Mouse (Mus musculus): ENCODE data around the gene Nrxn2. TPM values are rescaled to one million over a fixed set of nuclear protein-coding genes. Genes with fewer than 3 reads are reported as not detected.
A peak's percentile ranks its signal among the peaks of the same experiment; 100 is the strongest.

Gene Nrxn2
- polyA plus RNA-seq, 1 experiment from 2014 or later: 1.4 TPM

GRCm38 (mm10) chr19:6375423-6376254 is 42.9 kb upstream of the Nrxn2 start:
- 91% methylated on average over 37 of the region's 42 CpGs for WGBS
- Histone ChIP-seq H3K4me2 (replicated peaks; ENCODE audit: low read depth) (no peak overlapping the region), H3K27me3 (replicated peaks; ENCODE audit: control insufficient read depth, insufficient read depth, low read length) (no peaks in the 10 kb centered on the region), H3K9me3 (ENCODE audit: control insufficient read depth) (no peaks in the 10 kb centered on the region), H3K27ac (ENCODE audit: low read depth, low read length) (no peak overlapping the region; the same call in 1 of the 2 replicates), H3K4me3 (ENCODE audit: low read depth, low read length) (no peak overlapping the region), H3K36me3 (ENCODE audit: control insufficient read depth, insufficient read depth) (peaks cover 86% of the 10 kb centered on the region), H3K4me1 (replicated peaks; ENCODE audit: control insufficient read depth, insufficient read depth, low read length) (no peaks in the 10 kb centered on the region), H3K9ac (ENCODE audit: low read depth, low read length) (no peak overlapping the region)
- no peak for ATAC-seq
- TF ChIP-seq CTCF (IDR thresholded peaks at IDR 0.05; ENCODE audit: low read depth): no peak

GRCm38 (mm10) chr19:6376255-6376564 is 42.3 kb upstream of the Nrxn2 start:
- Histone ChIP-seq H3K27ac (ENCODE audit: low read depth, low read length) (no peak overlapping the region), H3K9ac (ENCODE audit: low read depth, low read length) (no peak overlapping the region), H3K4me1 (replicated peaks; ENCODE audit: control insufficient read depth, insufficient read depth, low read length) (no peaks in the 10 kb centered on the region), H3K9me3 (ENCODE audit: control insufficient read depth) (no peaks in the 10 kb centered on the region), H3K36me3 (ENCODE audit: control insufficient read depth, insufficient read depth) (peaks cover 80% of the 10 kb centered on the region), H3K4me2 (replicated peaks; ENCODE audit: low read depth) (no peak overlapping the region), H3K27me3 (replicated peaks; ENCODE audit: control insufficient read depth, insufficient read depth, low read length) (no peaks in the 10 kb centered on the region), H3K4me3 (ENCODE audit: low read depth, low read length) (no peak overlapping the region)
- 72% methylated on average over 14 of the region's 14 CpGs for WGBS
- peak; percentile 80 for TF ChIP-seq CTCF (IDR thresholded peaks at IDR 0.05; ENCODE audit: low read depth)
- ATAC-seq: 0 out of 2 replicates have a peak, but pooled peaks have one; percentile 17

- Histone ChIP-seq H3K27ac (ENCODE audit: low read depth, low read length) (no peak overlapping the region), H3K4me3 (ENCODE audit: low read depth, low read length) (no peak overlapping the region), H3K4me1 (replicated peaks; ENCODE audit: control insufficient read depth, insufficient read depth, low read length) (no peaks in the 10 kb centered on the region), H3K9me3 (ENCODE audit: control insufficient read depth) (no peaks in the 10 kb centered on the region), H3K9ac (ENCODE audit: low read depth, low read length) (no peak overlapping the region), H3K27me3 (replicated peaks; ENCODE audit: control insufficient read depth, insufficient read depth, low read length) (no peaks in the 10 kb centered on the region), H3K36me3 (ENCODE audit: control insufficient read depth, insufficient read depth) (peaks cover 76% of the 10 kb centered on the region), H3K4me2 (replicated peaks; ENCODE audit: low read depth) (no peak overlapping the region)
- no peak for ATAC-seq
- no peak for TF ChIP-seq CTCF (IDR thresholded peaks at IDR 0.05; ENCODE audit: low read depth)
- WGBS: 69% methylated on average over 2 of the region's 2 CpGs
Observed at GRCm38 (mm10) chr19:6376643-6377042, 41.9 kb upstream of the Nrxn2 start.

GRCm38 (mm10) chr19:6377327-6378040 is 41.0 kb upstream of the Nrxn2 start:
- no peaks in the 10 kb centered on the region for H3K27me3 ChIP-seq (replicated peaks; ENCODE audit: control insufficient read depth, insufficient read depth, low read length)

GRCm38 (mm10) chr19:6380411-6381166 is 37.9 kb upstream of the Nrxn2 start:
- Histone ChIP-seq H3K36me3 (ENCODE audit: control insufficient read depth, insufficient read depth) (peaks cover 39% of the 10 kb centered on the region), H3K27me3 (replicated peaks; ENCODE audit: control insufficient read depth, insufficient read depth, low read length) (no peaks in the 10 kb centered on the region), H3K4me3 (ENCODE audit: low read depth, low read length) (no peak overlapping the region), H3K4me2 (replicated peaks; ENCODE audit: low read depth) (no peak overlapping the region), H3K27ac (ENCODE audit: low read depth, low read length) (no peak overlapping the region), H3K9me3 (ENCODE audit: control insufficient read depth) (no peaks in the 10 kb centered on the region), H3K4me1 (replicated peaks; ENCODE audit: control insufficient read depth, insufficient read depth, low read length) (no peaks in the 10 kb centered on the region; the same call in 1 of the 2 replicates), H3K9ac (ENCODE audit: low read depth, low read length) (no peak overlapping the region)
- no peak for ATAC-seq
- TF ChIP-seq CTCF (IDR thresholded peaks at IDR 0.05; ENCODE audit: low read depth): no peak
- WGBS: 88% methylated on average over 9 of the region's 9 CpGs

More at GRCm38 (mm10) chr19:6377327-6378040, 41.0 kb upstream of the Nrxn2 start:
- no peak for ATAC-seq
- Histone ChIP-seq H3K36me3 (ENCODE audit: control insufficient read depth, insufficient read depth) (peaks cover 68% of the 10 kb centered on the region), H3K9ac (ENCODE audit: low read depth, low read length) (no peak overlapping the region), H3K27ac (ENCODE audit: low read depth, low read length) (no peak overlapping the region; the same call in 1 of the 2 replicates), H3K4me3 (ENCODE audit: low read depth, low read length) (no peak overlapping the region), H3K4me2 (replicated peaks; ENCODE audit: low read depth) (no peak overlapping the region), H3K4me1 (replicated peaks; ENCODE audit: control insufficient read depth, insufficient read depth, low read length) (no peaks in the 10 kb centered on the region), H3K9me3 (ENCODE audit: control insufficient read depth) (no peaks in the 10 kb centered on the region)
- no peak for TF ChIP-seq CTCF (IDR thresholded peaks at IDR 0.05; ENCODE audit: low read depth)
- WGBS: 79% methylated on average over 11 of the region's 11 CpGs

GRCm38 (mm10) chr19:6381238-6381637 is 37.3 kb upstream of the Nrxn2 start:
- WGBS: 95% methylated on average over 5 of the region's 5 CpGs
- H3K9me3 ChIP-seq (ENCODE audit: control insufficient read depth): no peaks in the 10 kb centered on the region
- H3K9ac ChIP-seq (ENCODE audit: low read depth, low read length): no peak overlapping the region
- no peak overlapping the region for H3K4me3 ChIP-seq (ENCODE audit: low read depth, low read length)
- no peak for TF ChIP-seq CTCF (IDR thresholded peaks at IDR 0.05; ENCODE audit: low read depth)
- H3K4me2 ChIP-seq (replicated peaks; ENCODE audit: low read depth): no peak overlapping the region
- no peaks in the 10 kb centered on the region; the same call in 1 of the 2 replicates for H3K4me1 ChIP-seq (replicated peaks; ENCODE audit: control insufficient read depth, insufficient read depth, low read length)
- H3K36me3 ChIP-seq (ENCODE audit: control insufficient read depth, insufficient read depth): peaks cover 32% of the 10 kb centered on the region
- ATAC-seq: no peak
- no peak overlapping the region for H3K27ac ChIP-seq (ENCODE audit: low read depth, low read length)
- no peaks in the 10 kb centered on the region for H3K27me3 ChIP-seq (replicated peaks; ENCODE audit: control insufficient read depth, insufficient read depth, low read length)

Measured in intestine, postnatal 0 days (tissue).